Mouse (Mus musculus) CD4-positive, CD25-positive, alpha-beta regulatory T cell, adult 2 months (primary cell): Measurements from ENCODE around the gene Tlr7.
A peak's percentile ranks its signal among the peaks of the same experiment; 100 is the strongest.
"Not testable (repeated sequence)": the region's sequence is repeated elsewhere in the genome, so short reads cannot be mapped to it uniquely, and the experiment has no call there.

Experiments used
- DNase-seq: peaks from one replicate; pipeline ENCODE4 v3.0.0-alpha.2; 2012; ENCODE audit warnings: low read depth, low spot score

Gene Tlr7

DNA sequence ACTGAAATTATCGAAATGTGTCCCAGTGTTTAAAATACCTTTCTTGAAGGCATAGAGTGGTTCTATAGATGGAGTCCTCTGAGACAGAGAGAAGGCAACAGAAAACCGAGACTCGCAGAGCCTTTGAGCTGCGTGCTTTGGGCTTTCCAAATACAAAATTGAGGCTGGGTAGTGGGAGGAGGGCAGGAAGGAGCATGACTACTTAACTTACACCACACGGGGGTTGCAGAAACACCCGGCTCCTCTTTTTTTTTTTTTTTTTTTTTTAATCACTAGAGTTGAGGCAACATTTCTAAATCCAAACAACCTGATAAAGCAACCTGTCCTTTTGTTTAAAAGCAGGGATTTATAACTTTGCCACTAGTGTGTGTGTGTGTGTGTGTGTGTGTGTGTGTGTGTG, at the start of gene Tlr7:
Gene Tlr7 (minus strand): TSS at position 160 of the 400 bp plus-strand sequence.
- DNase-seq, result peak; percentile 60

DNA sequence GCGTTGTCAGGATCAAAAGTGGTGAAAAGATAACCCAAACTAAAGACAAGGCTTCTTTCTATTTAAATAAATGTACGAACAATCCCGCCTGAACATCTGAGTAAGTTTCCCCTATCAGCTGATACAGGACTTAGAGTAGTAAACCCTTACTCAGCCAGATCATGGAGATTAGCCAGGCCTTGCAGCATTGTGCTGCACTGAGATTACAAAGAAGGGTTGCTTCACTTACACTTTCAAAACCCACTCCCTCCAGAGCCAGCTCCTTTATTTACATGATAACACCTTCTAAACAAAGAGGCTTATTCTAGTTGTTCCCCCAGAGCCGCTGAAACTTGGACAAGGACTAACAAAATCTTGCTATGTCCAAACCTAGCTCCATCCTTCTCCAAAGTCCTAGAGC, 49.7 kb upstream of the Tlr7 start:
- peak; percentile 10 for DNase-seq

GRCm38 (mm10) chrX:167361231-167361630, 30.9 kb upstream of the Tlr7 start:
- DNase-seq, result not testable (repeated sequence)

DNA sequence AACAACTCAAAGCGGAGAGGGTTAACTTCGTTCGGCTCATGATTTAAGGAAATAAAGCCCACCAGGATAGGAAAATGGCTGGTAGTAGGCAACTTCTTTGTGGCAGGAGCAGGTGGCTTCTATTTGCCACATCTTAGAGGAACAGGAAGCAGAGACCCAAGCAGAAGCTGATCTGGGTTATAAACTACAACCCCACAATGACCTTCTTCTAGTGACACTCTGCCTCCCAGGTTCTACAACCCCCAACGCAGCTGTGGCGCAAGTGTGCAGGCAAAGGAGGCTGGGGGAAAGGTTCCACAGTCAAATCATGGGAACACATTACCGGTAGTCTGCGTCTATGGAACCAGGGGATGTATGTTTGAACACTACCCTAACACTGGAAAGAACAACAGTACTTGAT, 29.3 kb upstream of the Tlr7 start:
- no peak for DNase-seq

GRCm38 (mm10) chrX:167357415-167357814, 27.1 kb upstream of the Tlr7 start:
- DNase-seq, result peak; percentile 64

- DNase-seq, result no peak
Measured at GRCm38 (mm10) chrX:167355965-167356364, 25.6 kb upstream of the Tlr7 start.

- DNase-seq, result no peak
Measured at GRCm38 (mm10) chrX:167353617-167354016, 23.3 kb upstream of the Tlr7 start.

GRCm38 (mm10) chrX:167346440-167346839, 16.1 kb upstream of the Tlr7 start:
- DNase-seq, result no peak

DNA sequence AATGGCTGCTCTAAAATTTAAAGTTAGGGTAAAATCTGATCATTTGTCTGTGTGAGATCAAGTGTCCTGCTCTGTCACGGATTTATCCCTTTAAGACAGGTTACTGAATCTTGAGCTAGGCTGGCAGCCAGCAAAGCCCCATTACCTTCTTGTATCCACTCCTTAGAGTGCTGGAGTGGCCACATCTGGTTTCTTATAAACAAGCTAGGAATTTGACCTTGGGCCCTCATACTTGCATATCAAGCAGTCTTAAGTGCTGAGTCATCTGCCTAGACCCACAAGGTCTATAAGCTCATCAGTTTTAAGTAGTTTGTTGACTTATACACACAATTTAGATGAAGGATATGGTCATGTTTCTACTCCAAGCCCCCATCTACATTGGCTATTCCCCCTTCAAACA, 14.0 kb upstream of the Tlr7 start:
- no peak for DNase-seq

DNA sequence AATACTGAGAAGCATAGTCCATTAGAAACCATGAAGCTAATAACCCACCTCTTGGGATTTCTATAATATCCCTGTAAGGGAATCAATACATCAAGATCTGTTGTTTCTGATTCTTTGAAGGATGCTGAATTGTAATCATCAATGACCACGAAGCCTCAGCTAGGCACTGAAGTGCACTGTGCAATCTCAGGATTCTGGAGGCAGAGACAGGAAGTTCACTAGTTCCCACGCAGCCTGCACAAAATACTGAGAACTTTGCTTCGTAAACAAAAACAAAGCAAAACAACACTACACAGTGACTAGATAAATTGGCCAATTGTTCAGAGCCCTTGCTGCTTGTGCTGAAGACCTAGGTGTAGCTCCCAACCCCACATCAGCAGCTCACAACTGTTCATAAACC, 11.5 kb upstream of the Tlr7 start:
- no peak for DNase-seq

DNA sequence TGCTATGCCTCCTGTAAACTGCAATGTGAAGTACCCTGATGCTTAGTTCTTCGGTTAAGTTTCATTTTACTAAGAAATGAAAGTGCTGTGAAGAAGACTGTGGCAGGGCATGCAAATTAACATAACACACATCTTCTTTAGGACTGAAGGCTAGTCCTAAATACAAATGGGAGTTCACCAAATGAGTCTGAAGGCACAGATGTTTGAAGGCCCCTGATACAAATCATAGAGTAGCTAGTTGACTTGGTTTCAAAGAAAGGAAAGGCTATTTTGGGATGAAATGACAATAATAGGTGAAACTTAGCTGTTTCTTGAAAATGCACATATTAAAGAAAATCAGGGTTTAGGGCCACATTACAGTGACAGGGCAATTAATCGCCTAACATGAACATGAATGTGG, 9.8 kb upstream of the Tlr7 start:
- DNase-seq, result no peak

DNA sequence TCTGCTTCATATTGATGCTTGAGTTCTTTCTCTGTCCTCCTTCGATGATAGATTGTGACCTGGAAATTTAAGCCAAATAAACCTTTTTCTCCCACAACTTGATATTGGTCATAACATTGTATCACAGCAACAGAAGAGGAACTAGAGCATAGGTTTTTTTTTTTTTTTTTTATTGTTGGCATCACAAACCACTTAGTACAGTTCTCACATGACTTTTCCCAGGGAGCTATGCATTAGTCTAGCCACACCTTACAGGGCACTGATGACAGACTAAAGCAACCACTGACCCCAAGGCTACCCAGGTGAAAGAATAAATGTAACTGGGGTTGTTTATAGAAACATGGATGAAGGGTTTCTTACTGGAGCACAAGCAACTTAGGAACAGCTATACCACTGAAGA, 7.6 kb upstream of the Tlr7 start:
- no peak for DNase-seq

GRCm38 (mm10) chrX:167334571-167334970, 4.2 kb upstream of the Tlr7 start:
- DNase-seq, result no peak

DNA sequence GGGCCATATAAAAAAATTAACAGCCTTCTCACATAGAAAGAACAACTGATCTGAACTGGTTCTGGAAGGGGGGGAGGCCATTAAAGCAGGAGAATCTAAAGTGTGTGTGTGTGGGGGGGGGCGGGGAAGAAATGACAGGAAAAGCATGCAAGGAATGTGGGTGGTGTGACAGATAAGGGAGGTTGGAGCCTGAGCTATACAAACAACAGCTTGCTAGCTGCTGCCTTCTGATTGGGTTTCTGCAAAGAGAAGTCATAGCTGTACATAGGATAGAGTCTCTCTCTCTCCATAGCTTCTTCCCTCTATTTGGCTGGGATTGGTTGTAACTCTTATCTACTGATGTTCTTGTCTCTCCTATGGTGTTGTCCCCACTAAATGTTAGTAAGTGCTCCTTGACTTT, 2.2 kb upstream of the Tlr7 start:
- no peak for DNase-seq

DNA sequence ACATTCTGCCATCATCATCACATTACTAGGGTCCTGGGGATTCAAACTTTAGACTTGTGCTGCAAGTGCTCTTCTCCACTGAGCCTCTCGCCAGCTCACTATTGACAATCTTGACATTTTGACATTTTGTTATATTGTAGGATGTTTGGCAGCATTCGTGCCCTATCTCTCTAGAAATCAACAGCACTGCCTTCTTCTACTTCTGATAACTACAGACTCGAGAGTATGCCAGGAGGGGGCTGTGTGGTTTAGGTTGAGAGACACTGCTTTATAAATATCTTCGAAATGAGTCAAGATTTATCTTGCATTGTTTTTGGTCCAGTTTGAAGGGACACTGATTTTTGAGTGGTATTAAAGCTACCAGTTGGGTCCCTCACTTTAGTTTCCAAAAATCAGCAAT, 635 bp upstream of the Tlr7 start:
- DNase-seq, result peak; percentile 35

GRCm38 (mm10) chrX:167329620-167330019, 738 bp downstream of the Tlr7 start:
- no peak for DNase-seq

DNA sequence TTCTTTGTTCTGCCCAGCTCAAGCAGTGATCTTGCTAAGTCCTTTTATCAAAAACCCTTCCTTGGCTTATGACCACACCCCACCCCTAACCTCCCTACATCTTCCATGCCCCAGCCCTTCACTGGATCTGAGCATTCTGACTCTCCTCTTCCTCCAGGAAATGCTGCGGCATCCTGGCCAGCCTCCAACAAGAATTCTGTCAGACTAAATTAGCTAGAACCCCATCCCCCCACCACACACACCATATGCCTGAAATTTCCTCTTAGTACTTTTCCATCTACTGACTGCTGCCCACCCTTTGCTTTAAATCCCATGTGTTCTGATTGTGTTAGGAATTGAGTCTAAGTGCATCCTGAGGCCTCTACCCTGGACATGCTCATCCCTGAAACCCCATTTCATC, 1.3 kb downstream of the Tlr7 start:
- DNase-seq, result no peak

- no peak for DNase-seq
Measured at GRCm38 (mm10) chrX:167328519-167328918, 1.8 kb downstream of the Tlr7 start.

- DNase-seq, result peak; percentile 32
Measured at GRCm38 (mm10) chrX:167323742-167324141, 6.6 kb downstream of the Tlr7 start.

- DNase-seq, result no peak
Measured at GRCm38 (mm10) chrX:167321233-167321806, 9.0 kb downstream of the Tlr7 start.

GRCm38 (mm10) chrX:167318819-167319396, 11.4 kb downstream of the Tlr7 start:
- DNase-seq, result peak; percentile 19

- no peak for DNase-seq
Measured at GRCm38 (mm10) chrX:167315766-167316165, 14.6 kb downstream of the Tlr7 start.

DNA sequence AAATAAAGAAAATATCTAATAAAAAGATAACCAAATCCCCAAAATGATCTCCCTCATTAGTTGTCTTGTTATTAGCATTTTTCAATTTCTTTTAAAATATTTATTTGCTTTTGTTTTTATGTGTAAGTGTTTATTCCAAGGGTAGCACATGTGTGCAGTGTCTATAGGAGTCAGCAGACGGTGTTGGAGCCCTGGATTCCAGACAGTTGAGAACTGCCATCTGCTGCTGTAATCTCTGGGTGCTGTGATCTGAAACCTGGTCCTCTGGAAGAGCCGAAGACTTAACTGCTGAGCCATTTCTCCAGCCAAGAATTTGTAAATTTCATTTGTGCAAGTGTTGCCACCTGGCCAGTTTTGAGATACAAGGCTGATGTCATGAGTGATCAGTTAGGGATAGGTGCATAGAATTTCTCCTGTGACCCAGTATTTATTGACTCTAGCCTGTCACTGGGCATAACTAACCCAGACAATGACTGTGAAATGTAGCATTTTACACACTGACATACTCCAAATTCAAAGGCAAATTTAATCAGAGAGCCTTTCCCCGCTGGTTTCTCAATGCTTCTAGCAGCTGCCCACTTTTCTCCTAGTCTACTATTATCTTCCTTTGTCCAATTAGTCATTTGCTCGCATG, 15.1 kb downstream of the Tlr7 start:
- DNase-seq, result no peak
